Mouse (Mus musculus) cerebellum, adult 2 months (tissue): ENCODE measurements around the gene Tbc1d19. TPM values are rescaled to one million over a fixed set of nuclear protein-coding genes. Genes with fewer than 3 reads are reported as not detected.
A peak's percentile ranks its signal among the peaks of the same experiment; 100 is the strongest.

ENCODE experiments used
- DNase-seq, 2 experiments: peaks; one replicate each; pipeline ENCODE4 v3.0.0; 2021
- H3K27ac ChIP-seq: fragments of 200-500 bp; 2 replicates; pipeline ENCODE4 v1.5.1; 2012; ENCODE audit warnings: low read length, control low read depth, inconsistent platforms; ENCODE audit not compliant: insufficient read depth
- H3K27me3 ChIP-seq: fragments of 200-500 bp; 2 replicates; pipeline ENCODE4 v1.6.1; 2012; ENCODE audit warnings: inconsistent platforms, mild to moderate bottlenecking, low read length, moderate library complexity; ENCODE audit not compliant: control insufficient read depth, insufficient read depth
- H3K4me1 ChIP-seq: fragments of 200-500 bp; 2 replicates; pipeline ENCODE4 v1.6.1; 2011; ENCODE audit warnings: low read length; ENCODE audit not compliant: control insufficient read depth, insufficient read depth
- H3K4me3 ChIP-seq: fragments of 200-500 bp; replicated peaks from 2 replicates; pipeline ENCODE3; 2011; ENCODE audit warnings: mild to moderate bottlenecking, low read depth, low read length, control low read depth; ENCODE audit not compliant: insufficient read depth
- CTCF ChIP-seq: fragments of 200-500 bp; IDR thresholded peaks from 2 replicates; pipeline ENCODE4 v1.5.1; 2011; ENCODE audit warnings: low read depth, mild to moderate bottlenecking, control low read depth, low read length, moderate library complexity, borderline replicate concordance; ENCODE audit not compliant: insufficient read depth
- POLR2A ChIP-seq: fragments of 200-500 bp; IDR thresholded peaks from 2 replicates; pipeline ENCODE4 v1.6.1; 2011; ENCODE audit warnings: low read length, control low read depth, borderline replicate concordance; ENCODE audit not compliant: insufficient read depth
- WGBS: fragments of 180-500 bp; shearing (Covaris S2); methylation state at CpG from one replicate; pipeline ENCODE4 v1.1.7; 2018; 5-methylcytosine and 5-hydroxymethylcytosine counted together
- polyA plus RNA-seq: library from polyadenylated mRNA; depleted of rRNA; stranded (reverse); fragments of >200 nt; gene quantifications from 2 replicates; pipeline ENCODE4 v1.2.3, GENCODE M21; 2012

The Tbc1d19 gene
- polyA plus RNA-seq, 1 experiment, result 44.5 TPM

DNA sequence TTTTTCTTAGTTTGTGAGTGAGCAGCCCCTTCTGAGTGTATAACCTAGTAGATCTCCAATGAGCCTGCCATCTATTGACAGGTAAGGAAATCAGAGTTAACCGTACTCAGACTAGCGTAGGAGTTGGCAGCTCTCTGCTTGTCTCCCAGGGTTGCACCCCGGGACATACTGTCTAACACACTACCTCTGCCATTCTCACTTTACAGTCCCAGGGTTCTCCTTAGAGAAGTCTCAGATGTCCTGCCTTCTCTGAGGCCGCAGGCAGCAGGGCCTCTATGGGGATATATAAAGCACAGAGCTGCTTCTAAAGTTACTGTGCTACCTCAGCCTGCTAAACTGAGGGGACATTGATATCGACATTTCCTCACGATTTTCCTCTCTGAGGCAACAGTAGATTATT is 56.6 kb downstream of the Tbc1d19 start:
- TF ChIP-seq POLR2A, result no peak
- no peak for TF ChIP-seq CTCF
- 85% methylated on average over 6 of the region's 6 CpGs for WGBS

DNA sequence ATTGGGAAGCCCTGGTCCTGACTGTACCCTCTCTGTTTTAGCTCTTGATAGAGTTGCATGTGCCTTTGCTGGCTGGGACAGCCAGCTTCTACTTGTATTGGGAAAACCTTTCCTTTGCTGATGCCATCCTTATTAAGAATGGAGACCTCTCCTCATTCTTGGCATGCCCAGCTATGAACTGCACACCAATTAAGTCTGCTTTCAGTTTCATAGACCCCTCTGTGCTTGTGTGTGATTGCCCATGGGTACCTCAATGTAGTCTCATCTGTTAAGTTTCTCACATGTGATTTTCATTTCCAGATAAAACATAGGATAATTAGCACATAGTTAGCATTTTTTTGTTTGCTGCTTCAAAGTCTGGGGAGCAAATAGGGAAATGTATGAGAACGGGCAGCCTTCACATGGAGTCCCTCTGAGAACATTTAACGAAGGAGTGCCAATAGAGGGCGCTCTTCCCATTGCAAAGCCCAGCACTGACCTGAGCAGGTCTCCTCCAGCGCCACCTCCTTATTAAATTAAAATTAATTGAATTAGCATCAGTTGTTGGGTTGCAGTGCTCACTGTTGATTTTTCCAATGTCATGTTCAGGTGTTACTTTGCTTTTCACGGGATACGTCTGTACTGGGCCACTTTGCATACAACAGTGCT is 62.4 kb downstream of the Tbc1d19 start:
- no peak overlapping the region for H3K27ac ChIP-seq
- no peaks in the 10 kb centered on the region for H3K4me1 ChIP-seq
- peak; percentile 51 to 57 for DNase-seq
- 19% methylated on average over 6 of the region's 6 CpGs for WGBS
- H3K27me3 ChIP-seq, result no peaks in the 10 kb centered on the region
- no peak overlapping the region for H3K4me3 ChIP-seq
- TF ChIP-seq POLR2A, result no peak
- peak; percentile 87 for TF ChIP-seq CTCF

More for the DNA sequence above, 56.6 kb downstream of the Tbc1d19 start:
- DNase-seq, result no peak
- Histone ChIP-seq H3K27ac (no peak overlapping the region), H3K4me1 (no peaks in the 10 kb centered on the region), H3K27me3 (no peaks in the 10 kb centered on the region), H3K4me3 (no peak overlapping the region)

DNA sequence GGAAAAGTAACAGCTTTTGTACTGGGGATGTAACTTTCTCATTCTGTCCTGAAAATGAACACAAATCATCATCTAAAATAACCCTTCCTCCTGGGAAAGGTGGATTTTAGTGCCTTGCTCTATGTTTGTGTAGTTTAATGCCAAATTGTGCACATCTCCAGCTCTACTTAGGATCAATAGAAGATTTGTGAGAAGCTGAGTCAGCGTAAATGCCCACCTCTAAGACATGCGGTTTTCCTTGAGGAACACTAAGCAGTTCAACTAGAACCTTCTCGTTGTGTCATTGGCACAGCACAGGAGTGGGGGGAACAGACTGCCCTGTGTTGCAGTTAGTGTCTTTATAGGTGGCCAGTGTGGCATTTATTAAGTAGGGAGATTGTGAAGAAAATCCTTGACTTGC is 65.6 kb downstream of the Tbc1d19 start:
- WGBS, result 89% methylated on average over 3 of the region's 3 CpGs
- no peak for TF ChIP-seq CTCF
- no peak for TF ChIP-seq POLR2A
- no peaks in the 10 kb centered on the region for H3K27me3 ChIP-seq
- no peak overlapping the region for H3K27ac ChIP-seq
- no peak for DNase-seq
- no peaks in the 10 kb centered on the region for H3K4me1 ChIP-seq
- H3K4me3 ChIP-seq, result no peak overlapping the region

DNA sequence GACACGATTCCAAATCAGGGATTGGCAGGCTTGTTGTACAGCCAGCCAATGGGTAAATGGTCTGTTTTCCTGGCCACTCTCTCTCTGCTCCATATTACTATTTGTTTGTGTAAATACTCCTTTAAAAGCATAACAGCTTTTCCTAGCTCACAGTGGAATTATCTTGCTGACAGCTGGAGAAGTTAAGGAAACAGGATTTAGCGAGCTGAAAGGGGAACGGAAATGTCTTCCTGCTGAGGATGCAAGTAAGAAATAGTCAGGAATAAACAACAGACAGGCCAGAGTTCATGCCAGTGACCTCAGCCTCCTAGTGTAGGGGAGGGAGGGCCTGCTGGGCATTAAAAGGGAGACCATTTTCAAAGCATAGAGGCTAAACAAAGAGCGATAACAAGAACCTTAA is 71.3 kb downstream of the Tbc1d19 start:
- H3K27ac ChIP-seq, result no peak overlapping the region
- WGBS, result 45% methylated on average over 4 of the region's 4 CpGs
- no peaks in the 10 kb centered on the region for H3K4me1 ChIP-seq
- H3K4me3 ChIP-seq, result no peak overlapping the region
- H3K27me3 ChIP-seq, result no peaks in the 10 kb centered on the region
- no peak for TF ChIP-seq POLR2A
- TF ChIP-seq CTCF, result no peak
- no peak for DNase-seq

DNA sequence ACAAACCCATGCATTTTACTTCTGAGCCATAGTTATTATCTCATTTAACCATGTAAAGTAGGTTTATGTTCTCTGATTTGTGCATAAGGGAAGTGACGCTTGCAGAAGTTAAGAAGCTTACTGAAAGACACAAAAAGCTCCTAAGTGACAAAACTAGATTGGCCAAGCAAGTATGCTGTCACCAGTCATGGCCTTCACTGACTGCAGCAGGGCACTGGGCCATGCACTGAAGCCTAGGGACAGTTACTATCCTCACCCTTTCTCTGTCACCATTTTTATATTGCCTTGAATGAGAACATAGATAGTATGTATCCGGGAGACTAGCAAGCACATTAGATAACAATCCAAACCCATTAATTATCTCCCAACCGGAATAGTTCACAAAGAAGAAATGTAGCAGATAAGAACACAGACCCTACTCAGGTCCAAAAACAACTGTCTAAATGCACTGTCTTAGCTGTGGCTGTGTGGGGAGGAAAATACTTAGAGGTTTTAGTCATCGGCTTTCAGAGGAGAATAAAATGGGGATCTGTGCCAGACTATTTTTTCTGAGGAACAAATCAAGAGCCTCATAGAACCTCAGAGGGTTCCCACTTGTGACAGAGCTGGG is 72.1 kb downstream of the Tbc1d19 start:
- H3K4me3 ChIP-seq, result no peak overlapping the region
- 82% methylated on average over 4 of the region's 4 CpGs for WGBS
- no peaks in the 10 kb centered on the region for H3K4me1 ChIP-seq

DNA sequence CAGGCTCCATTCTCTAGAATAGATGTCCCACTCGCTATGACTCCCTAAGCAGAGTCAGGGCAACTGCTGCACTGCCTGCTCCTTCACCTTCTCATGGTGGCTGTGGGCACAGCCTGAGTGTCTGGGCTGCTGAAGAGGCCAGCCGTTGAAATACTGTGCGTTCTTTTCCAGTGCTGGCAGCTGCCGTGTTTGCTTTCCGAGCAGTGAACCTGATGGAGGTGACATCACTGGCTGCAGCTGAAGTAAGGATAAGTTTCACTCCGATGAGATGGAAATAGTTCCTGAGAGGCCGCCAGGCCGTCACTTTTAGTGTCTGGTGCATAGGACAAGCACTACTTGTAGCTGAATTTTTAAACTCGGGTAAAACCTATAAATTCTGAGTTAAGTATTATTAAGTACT is 92.0 kb downstream of the Tbc1d19 start:
- H3K4me1 ChIP-seq, result no peaks in the 10 kb centered on the region
- H3K27me3 ChIP-seq, result no peaks in the 10 kb centered on the region
- WGBS, result 69% methylated on average over 9 of the region's 9 CpGs
- no peak for TF ChIP-seq POLR2A
- no peak for TF ChIP-seq CTCF
- no peak for DNase-seq
- H3K27ac ChIP-seq, result no peak overlapping the region
- no peak overlapping the region for H3K4me3 ChIP-seq

More for the DNA sequence above, 72.1 kb downstream of the Tbc1d19 start:
- TF ChIP-seq CTCF, result no peak
- no peak for TF ChIP-seq POLR2A
- Histone ChIP-seq H3K27me3 (no peaks in the 10 kb centered on the region), H3K27ac (no peak overlapping the region)
- no peak for DNase-seq

DNA sequence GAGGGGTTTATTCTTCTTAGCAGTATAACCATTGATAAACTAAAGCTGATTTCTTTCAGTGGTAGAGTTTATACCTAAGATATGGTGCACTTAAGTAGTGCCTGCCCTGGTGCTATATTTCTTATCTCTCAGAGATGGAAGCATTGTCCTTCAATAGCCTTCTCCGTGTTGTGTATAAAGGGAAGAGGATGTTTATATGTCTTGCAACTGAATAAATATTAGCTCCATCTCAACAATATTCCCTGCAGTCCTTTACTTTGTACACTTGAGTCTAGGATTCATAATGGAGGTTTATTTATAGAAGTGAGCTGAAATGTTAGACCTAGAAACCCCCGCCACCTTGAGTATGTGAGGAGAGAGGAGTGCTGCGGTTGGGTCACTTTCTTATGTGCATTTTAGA is 93.4 kb downstream of the Tbc1d19 start:
- H3K27me3 ChIP-seq, result no peaks in the 10 kb centered on the region
- TF ChIP-seq POLR2A, result no peak
- TF ChIP-seq CTCF, result no peak
- no peaks in the 10 kb centered on the region for H3K4me1 ChIP-seq
- H3K4me3 ChIP-seq, result no peak overlapping the region
- 96% methylated on average over 3 of the region's 3 CpGs for WGBS
- no peak for DNase-seq
- H3K27ac ChIP-seq, result no peak overlapping the region

DNA sequence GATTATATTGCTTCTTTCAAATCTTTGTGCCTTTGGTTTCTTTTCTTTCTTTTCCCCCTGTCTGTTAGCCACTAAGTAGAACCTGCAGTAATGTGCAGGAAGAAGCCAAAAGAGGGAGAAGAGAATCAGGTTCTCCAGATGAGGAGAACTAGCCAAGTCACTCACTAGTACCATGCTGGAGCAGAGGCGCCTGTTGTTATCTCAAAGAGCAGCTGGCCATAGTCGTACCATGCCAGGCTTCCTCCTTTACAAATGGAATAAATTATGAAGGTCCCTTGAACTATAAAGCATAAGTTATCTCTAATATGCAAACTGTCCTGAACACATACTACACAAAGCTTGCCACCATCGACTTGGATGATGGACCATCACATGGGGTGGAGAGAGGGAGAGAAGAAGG is 99.8 kb downstream of the Tbc1d19 start:
- Histone ChIP-seq H3K4me1 (no peaks in the 10 kb centered on the region), H3K27ac (no peak overlapping the region), H3K27me3 (no peaks in the 10 kb centered on the region), H3K4me3 (no peak overlapping the region)
- no peak for DNase-seq
- WGBS, result 88% methylated on average over 3 of the region's 3 CpGs
- TF ChIP-seq CTCF, result no peak
- no peak for TF ChIP-seq POLR2A
